Mouse (Mus musculus): ENCODE measurements around the gene Rhag. TPM values are rescaled to one million over a fixed set of nuclear protein-coding genes. Genes with fewer than 3 reads are reported as not detected.
A peak's percentile ranks its signal among the peaks of the same experiment; 100 is the strongest.

Rhag gene
- total and polyA plus RNA-seq, 3 experiments, result 12.7 to 645 (median 118) TPM

DNA sequence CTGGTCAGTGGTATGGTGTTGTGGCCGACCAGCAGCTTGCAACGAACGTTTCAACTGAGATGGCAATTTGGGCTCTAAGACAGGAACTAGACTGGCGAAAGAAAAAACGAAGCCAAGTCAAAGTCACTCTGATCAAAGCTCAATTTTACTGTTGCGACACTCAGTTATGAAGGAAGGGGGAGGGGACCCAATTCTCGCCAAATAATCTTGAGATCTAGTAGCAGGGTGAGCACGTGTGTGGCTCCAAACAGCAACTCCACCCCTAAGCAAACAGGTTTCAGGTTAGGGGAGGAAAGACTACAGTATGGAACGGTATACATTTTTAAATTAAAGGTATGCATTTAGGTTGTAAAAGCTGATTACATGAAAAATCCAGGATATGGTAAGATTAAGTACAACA is 10.6 kb downstream of the Rhag start:
- peaks cover 20% of the 10 kb centered on the region for H3K36me3 ChIP-seq (replicated peaks)
- ATAC-seq (ENCODE audit: extremely low read depth, insufficient number of reproducible peaks, low FRiP score, poor library complexity, severe bottlenecking) (peak; percentile 65; the same call in 1 of the 2 replicates), DNase-seq (ENCODE audit: low spot score) (no peak)
- H3K9me3 ChIP-seq (replicated peaks), result no peaks in the 10 kb centered on the region
- no peaks in the 10 kb centered on the region for H3K27me3 ChIP-seq (ENCODE audit: insufficient read depth, low read length)
- H3K4me1 ChIP-seq (ENCODE audit: insufficient read depth, low read depth, low read length), result peaks cover 58% of the 10 kb centered on the region
- TF ChIP-seq GATA1 (IDR thresholded peaks at IDR 0.05; ENCODE audit: borderline replicate concordance, low read length) (no peak), CTCF (IDR thresholded peaks at IDR 0.05; ENCODE audit: low read depth, low read length) (no peak), POLR2AphosphoS5 (IDR thresholded peaks at IDR 0.05; ENCODE audit: insufficient replicate concordance, low read depth, low read length) (no peak), GATA2 (IDR thresholded peaks at IDR 0.05; ENCODE audit: borderline replicate concordance, low read depth, low read length) (no peak), TAL1 (conservative IDR thresholded peaks at IDR 0.05; ENCODE audit: low read depth, low read length) (no peak)
- H3K4me3 ChIP-seq (ENCODE audit: low read depth, low read length), result no peak overlapping the region; the same call in 1 of the 2 replicates

DNA sequence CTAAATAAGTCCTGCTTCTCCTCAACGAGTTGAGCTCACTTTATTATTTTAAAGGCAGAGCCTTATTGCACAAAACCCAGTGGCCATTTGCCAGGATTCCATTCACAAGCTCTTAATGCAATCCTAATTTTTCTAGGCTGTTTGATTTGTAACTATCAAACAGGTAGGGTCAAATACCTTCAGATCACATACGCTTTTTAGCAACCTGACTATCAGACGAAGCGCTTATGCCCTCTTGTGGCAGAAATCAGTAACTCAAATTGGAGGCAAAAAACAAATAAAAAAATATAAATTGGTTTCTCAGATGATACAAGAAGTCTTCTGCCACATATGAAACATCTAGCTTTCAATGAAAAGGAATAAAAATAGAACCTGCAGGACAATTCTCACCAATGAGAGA is 12.9 kb downstream of the Rhag start:
- H3K36me3 ChIP-seq (replicated peaks), result peaks cover 30% of the 10 kb centered on the region
- H3K4me1 ChIP-seq (ENCODE audit: insufficient read depth, low read depth, low read length), result peaks cover 39% of the 10 kb centered on the region
- no peak for ATAC-seq (ENCODE audit: extremely low read depth, insufficient number of reproducible peaks, low FRiP score, poor library complexity, severe bottlenecking)

DNA sequence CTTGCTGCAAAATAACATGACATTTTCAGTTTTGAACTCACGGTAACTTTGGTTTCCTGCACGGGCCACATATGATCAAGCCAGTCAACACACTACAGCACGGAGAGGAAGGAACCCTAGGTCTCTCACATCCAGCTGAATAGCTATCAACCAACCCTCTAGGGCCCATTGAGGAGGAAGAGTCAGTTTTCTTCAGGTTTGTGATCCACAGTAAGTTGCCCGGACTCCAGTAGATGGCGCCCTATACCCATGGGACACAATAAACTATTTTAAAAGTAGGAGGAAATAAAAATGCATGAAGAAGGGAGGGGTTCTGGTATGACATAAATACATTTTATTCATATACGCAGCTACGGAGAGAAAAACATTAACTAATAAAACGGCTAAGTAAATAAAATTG is 13.6 kb downstream of the Rhag start:
- H3K36me3 ChIP-seq (replicated peaks), result peaks cover 34% of the 10 kb centered on the region
- DNase-seq (ENCODE audit: low spot score), result no peak
- H3K4me1 ChIP-seq (ENCODE audit: insufficient read depth, low read depth, low read length), result peaks cover 33% of the 10 kb centered on the region
- no peak for TF ChIP-seq TAL1 (conservative IDR thresholded peaks at IDR 0.05; ENCODE audit: low read depth, low read length)
- peak; percentile 43; the same call in 1 of the 2 replicates for TF ChIP-seq CTCF (IDR thresholded peaks at IDR 0.05; ENCODE audit: low read depth, low read length)
- no peaks in the 10 kb centered on the region for H3K27me3 ChIP-seq (ENCODE audit: insufficient read depth, low read length)
- H3K9me3 ChIP-seq (replicated peaks), result no peaks in the 10 kb centered on the region
- no peak for ATAC-seq (ENCODE audit: extremely low read depth, insufficient number of reproducible peaks, low FRiP score, poor library complexity, severe bottlenecking)
- H3K4me3 ChIP-seq (ENCODE audit: low read depth, low read length), result no peak overlapping the region

More for the DNA sequence above, 12.9 kb downstream of the Rhag start:
- H3K27me3 ChIP-seq (ENCODE audit: insufficient read depth, low read length), result no peaks in the 10 kb centered on the region
- no peak for DNase-seq (ENCODE audit: low spot score)
- no peak overlapping the region for H3K4me3 ChIP-seq (ENCODE audit: low read depth, low read length)
- H3K9me3 ChIP-seq (replicated peaks), result no peaks in the 10 kb centered on the region
- no peak for TF ChIP-seq GATA1 (IDR thresholded peaks at IDR 0.05; ENCODE audit: borderline replicate concordance, low read length)
- TF ChIP-seq CTCF (IDR thresholded peaks at IDR 0.05; ENCODE audit: low read depth, low read length), result no peak
- no peak for TF ChIP-seq TAL1 (conservative IDR thresholded peaks at IDR 0.05; ENCODE audit: low read depth, low read length)
- TF ChIP-seq POLR2AphosphoS5 (IDR thresholded peaks at IDR 0.05; ENCODE audit: insufficient replicate concordance, low read depth, low read length), result no peak
- no peak for TF ChIP-seq GATA2 (IDR thresholded peaks at IDR 0.05; ENCODE audit: borderline replicate concordance, low read depth, low read length)

DNA sequence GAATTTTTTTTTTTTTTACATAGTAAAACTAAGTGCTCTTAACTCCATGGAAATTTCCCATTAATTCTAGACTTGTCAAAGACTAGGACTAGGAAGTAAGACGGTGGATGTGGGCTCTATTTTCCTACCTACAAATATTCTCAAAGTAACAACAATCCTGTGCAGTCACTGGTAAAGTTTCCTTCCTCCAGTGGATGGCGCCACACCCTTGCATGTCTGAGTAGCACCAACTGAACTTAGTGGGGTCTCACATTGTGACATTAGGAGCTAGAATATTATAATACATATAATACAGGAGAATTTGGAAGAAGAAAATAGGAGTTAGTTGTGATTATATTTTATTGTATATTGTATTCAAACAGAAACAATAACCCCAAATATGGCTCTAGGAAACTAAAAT is 20.9 kb downstream of the Rhag start:
- no peak for ATAC-seq (ENCODE audit: extremely low read depth, insufficient number of reproducible peaks, low FRiP score, poor library complexity, severe bottlenecking)
- H3K9me3 ChIP-seq (replicated peaks), result no peaks in the 10 kb centered on the region
- TF ChIP-seq POLR2AphosphoS5 (IDR thresholded peaks at IDR 0.05; ENCODE audit: insufficient replicate concordance, low read depth, low read length) (no peak), CTCF (IDR thresholded peaks at IDR 0.05; ENCODE audit: low read depth, low read length) (no peak), GATA1 (IDR thresholded peaks at IDR 0.05; ENCODE audit: borderline replicate concordance, low read length) (no peak), TAL1 (conservative IDR thresholded peaks at IDR 0.05; ENCODE audit: low read depth, low read length) (no peak), GATA2 (IDR thresholded peaks at IDR 0.05; ENCODE audit: borderline replicate concordance, low read depth, low read length) (no peak)
- no peak overlapping the region for H3K4me3 ChIP-seq (ENCODE audit: low read depth, low read length)
- H3K4me1 ChIP-seq (ENCODE audit: insufficient read depth, low read depth, low read length), result peaks cover 7% of the 10 kb centered on the region; the same call in 1 of the 2 replicates
- no peak for DNase-seq (ENCODE audit: low spot score)
- peaks cover 77% of the 10 kb centered on the region for H3K36me3 ChIP-seq (replicated peaks)
- no peaks in the 10 kb centered on the region for H3K27me3 ChIP-seq (ENCODE audit: insufficient read depth, low read length)

DNA sequence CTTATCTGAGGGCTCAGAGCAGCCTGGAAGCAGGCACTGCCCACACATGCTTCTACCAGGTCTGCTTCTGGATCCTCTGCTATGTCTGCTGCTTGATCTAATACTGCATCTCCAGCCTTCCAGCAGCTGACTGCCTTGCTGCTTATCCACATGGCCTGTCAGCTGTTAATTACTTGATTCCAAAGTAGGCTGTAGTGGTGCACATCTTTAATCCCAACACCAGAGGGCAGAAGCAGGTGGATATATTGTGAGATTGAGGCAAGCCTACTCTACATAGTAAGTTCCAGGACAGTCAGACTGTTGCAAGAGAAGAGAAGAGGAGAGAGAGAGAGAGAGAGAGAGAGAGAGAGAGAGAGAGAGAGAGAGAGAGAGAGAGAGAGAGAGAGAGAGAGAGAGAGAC is 26.4 kb downstream of the Rhag start:
- DNase-seq (ENCODE audit: low spot score) (no peak), ATAC-seq (ENCODE audit: extremely low read depth, insufficient number of reproducible peaks, low FRiP score, poor library complexity, severe bottlenecking) (0 out of 2 replicates have a peak, but pooled peaks have one; percentile 29)
- peaks cover 68% of the 10 kb centered on the region for H3K36me3 ChIP-seq (replicated peaks)
- no peaks in the 10 kb centered on the region for H3K9me3 ChIP-seq (replicated peaks)
- H3K4me1 ChIP-seq (ENCODE audit: insufficient read depth, low read depth, low read length), result peaks cover 16% of the 10 kb centered on the region; the same call in 1 of the 2 replicates
- TF ChIP-seq GATA1 (IDR thresholded peaks at IDR 0.05; ENCODE audit: borderline replicate concordance, low read length), result no peak
- TF ChIP-seq GATA2 (IDR thresholded peaks at IDR 0.05; ENCODE audit: borderline replicate concordance, low read depth, low read length), result no peak
- TF ChIP-seq TAL1 (conservative IDR thresholded peaks at IDR 0.05; ENCODE audit: low read depth, low read length), result no peak
- TF ChIP-seq CTCF (IDR thresholded peaks at IDR 0.05; ENCODE audit: low read depth, low read length), result no peak
- no peak for TF ChIP-seq POLR2AphosphoS5 (IDR thresholded peaks at IDR 0.05; ENCODE audit: insufficient replicate concordance, low read depth, low read length)
- H3K4me3 ChIP-seq (ENCODE audit: low read depth, low read length), result no peak overlapping the region
- H3K27me3 ChIP-seq (ENCODE audit: insufficient read depth, low read length), result no peaks in the 10 kb centered on the region

DNA sequence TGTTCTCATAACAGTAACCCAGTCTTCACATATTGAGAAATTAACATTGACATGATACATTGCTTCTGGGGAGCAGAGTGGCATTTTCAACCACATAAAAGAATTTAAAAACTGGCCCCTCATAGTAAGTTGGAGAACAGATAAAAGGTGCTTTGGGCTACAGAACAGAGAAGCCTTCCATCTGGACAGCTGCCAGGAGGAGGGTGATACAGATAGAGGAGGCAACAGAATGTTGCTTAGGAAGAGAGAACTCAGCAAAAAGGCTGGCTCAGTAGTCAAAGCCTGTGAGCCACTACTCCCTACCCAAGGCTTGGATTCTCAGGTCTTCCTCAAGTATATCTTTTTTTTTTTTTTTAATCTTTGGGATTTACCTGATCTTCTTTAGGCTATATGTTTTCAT is 44.1 kb downstream of the Rhag start:
- H3K4me3 ChIP-seq (ENCODE audit: low read depth, low read length), result no peak overlapping the region
- H3K4me1 ChIP-seq (ENCODE audit: insufficient read depth, low read depth, low read length), result no peaks in the 10 kb centered on the region
- no peak for ATAC-seq (ENCODE audit: extremely low read depth, insufficient number of reproducible peaks, low FRiP score, poor library complexity, severe bottlenecking)
- no peaks in the 10 kb centered on the region for H3K9me3 ChIP-seq (replicated peaks)
- no peak for DNase-seq (ENCODE audit: low spot score)
- no peaks in the 10 kb centered on the region for H3K36me3 ChIP-seq (replicated peaks)
- TF ChIP-seq GATA2 (IDR thresholded peaks at IDR 0.05; ENCODE audit: borderline replicate concordance, low read depth, low read length) (no peak), POLR2AphosphoS5 (IDR thresholded peaks at IDR 0.05; ENCODE audit: insufficient replicate concordance, low read depth, low read length) (no peak), TAL1 (conservative IDR thresholded peaks at IDR 0.05; ENCODE audit: low read depth, low read length) (no peak), GATA1 (IDR thresholded peaks at IDR 0.05; ENCODE audit: borderline replicate concordance, low read length) (no peak), CTCF (IDR thresholded peaks at IDR 0.05; ENCODE audit: low read depth, low read length) (no peak)
- H3K27me3 ChIP-seq (ENCODE audit: insufficient read depth, low read length), result no peaks in the 10 kb centered on the region

All from G1E (cell line).